Mouse (Mus musculus) limb, embryonic 14.5 days (tissue): ENCODE results near the gene Cul7. TPM values are rescaled to one million over a fixed set of nuclear protein-coding genes. Genes with fewer than 3 reads are reported as not detected.

Experiments
- ATAC-seq: fragments of 200-750 bp; cut with Nextera tagmentation; 2 replicates; pipeline ENCODE4 v1.8.0; 2017; ENCODE audit warnings: low read depth, moderate number of reproducible peaks, moderate TSS enrichment; ENCODE audit not compliant: low FRiP score
- DNase-seq: peaks from one replicate; pipeline ENCODE4 v3.0.0-alpha.2; 2015; ENCODE audit warnings: low spot score
- H3K27ac ChIP-seq: fragments of 300-500 bp; sonication (generic); replicated peaks from 2 replicates; pipeline ENCODE4 v1.5.1; 2014; ENCODE audit warnings: low read depth, mild to moderate bottlenecking, low read length, moderate library complexity, mixed read lengths
- H3K27me3 ChIP-seq: fragments of 300-500 bp; sonication (generic); 2 replicates; pipeline ENCODE4 v1.6.1; 2014; ENCODE audit warnings: low read length, mixed read lengths; ENCODE audit not compliant: control insufficient read depth, insufficient read depth
- H3K36me3 ChIP-seq: fragments of 300-500 bp; sonication (generic); 2 replicates; pipeline ENCODE4 v1.6.1; 2014; ENCODE audit warnings: mild to moderate bottlenecking, low read length, moderate library complexity, mixed read lengths; ENCODE audit not compliant: control insufficient read depth, insufficient read depth
- H3K4me1 ChIP-seq: fragments of 300-500 bp; sonication (generic); 2 replicates; pipeline ENCODE4 v1.6.1; 2014; ENCODE audit warnings: antibody characterized with exemption, low read length, mixed read lengths; ENCODE audit not compliant: control insufficient read depth, insufficient read depth
- H3K4me2 ChIP-seq: fragments of 300-500 bp; sonication (generic); replicated peaks from 2 replicates; pipeline ENCODE4 v1.6.1; 2014; ENCODE audit warnings: low read depth, mild to moderate bottlenecking, low read length, moderate library complexity; ENCODE audit not compliant: severe bottlenecking
- H3K4me3 ChIP-seq: fragments of 300-500 bp; sonication (generic); replicated peaks from 2 replicates; pipeline ENCODE4 v1.5.1; 2014; ENCODE audit warnings: low read length
- H3K9ac ChIP-seq: fragments of 300-500 bp; sonication (generic); 2 replicates; pipeline ENCODE4 v1.6.1; 2014; ENCODE audit warnings: mild to moderate bottlenecking, low read depth, low read length, moderate library complexity; ENCODE audit not compliant: severe bottlenecking
- H3K9me3 ChIP-seq: fragments of 300-500 bp; sonication (generic); 2 replicates; pipeline ENCODE4 v1.6.1; 2016; ENCODE audit warnings: low read length; ENCODE audit not compliant: control insufficient read depth
- POLR2A ChIP-seq: fragments of 200-500 bp; IDR thresholded peaks from 2 replicates; pipeline ENCODE4 v1.8.0; 2012; ENCODE audit warnings: inconsistent platforms, mild to moderate bottlenecking, moderate library complexity, borderline replicate concordance; ENCODE audit not compliant: insufficient read depth, insufficient read length; ENCODE audit errors: extremely low read depth
- WGBS: fragments of 180-500 bp; shearing (Covaris S2); extraction: QIAGEN DNeasy Blood & Tissue Kit; methylation state at CpG from one replicate; pipeline ENCODE4 v1.1.7; 2014; 5-methylcytosine and 5-hydroxymethylcytosine counted together
- polyA plus RNA-seq, 2 experiments: library from polyadenylated mRNA; depleted of rRNA in 1 of 2; stranded (reverse) in 1 of 2; unstranded in 1 of 2; fragments of >200 nt; fragmentation: Nextera tagmentation in 1 of 2; extraction: Ambion mirVana in 1 of 2; gene quantifications; 2 replicates each; pipeline versions ENCODE4 v1.2.1 to v1.2.3; 2012 to 2014

Cul7 gene
- polyA plus RNA-seq, 2 experiments, result 52.6 to 135 TPM

GRCm38 (mm10) chr17:46621324-46621723 lies 28.8 kb upstream of the Cul7 start:
- Histone ChIP-seq H3K9ac (no peak overlapping the region), H3K27me3 (no peaks in the 10 kb centered on the region), H3K9me3 (no peaks in the 10 kb centered on the region), H3K4me3 (no peak overlapping the region), H3K36me3 (peaks cover 5% of the 10 kb centered on the region; the same call in 1 of the 2 replicates), H3K4me2 (no peak overlapping the region; the same call in 1 of the 2 replicates), H3K27ac (no peak overlapping the region), H3K4me1 (peaks cover 97% of the 10 kb centered on the region)
- ATAC-seq (no peak), DNase-seq (no peak)
- WGBS, result 30% methylated on average over 15 of the region's 15 CpGs
- no peak for TF ChIP-seq POLR2A

DNA sequence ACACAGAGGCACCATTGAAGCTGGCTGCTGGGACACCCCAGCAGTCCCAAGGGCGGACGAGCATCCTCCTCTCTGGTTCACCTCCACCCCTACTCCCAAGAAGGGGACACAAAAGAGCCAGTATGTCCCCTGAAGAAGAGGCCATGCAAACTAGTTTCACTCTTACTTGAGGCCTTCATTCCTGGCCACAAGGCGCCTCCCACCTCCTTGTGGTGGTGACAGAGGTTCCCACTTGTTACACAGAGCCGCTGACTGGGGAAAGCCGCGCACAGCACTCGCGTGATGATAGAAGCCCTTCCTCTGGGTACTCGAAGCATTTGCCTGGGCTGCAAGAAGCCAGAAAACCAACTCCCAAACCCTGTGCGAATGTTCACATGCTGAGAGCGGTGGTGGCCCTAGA lies 27.9 kb upstream of the Cul7 start:
- Histone ChIP-seq H3K9ac (no peak overlapping the region), H3K4me3 (no peak overlapping the region), H3K27ac (0 out of 2 replicates have a peak overlapping the region, but pooled peaks have one; percentile 13), H3K27me3 (no peaks in the 10 kb centered on the region), H3K4me1 (peaks cover 97% of the 10 kb centered on the region), H3K4me2 (0 out of 2 replicates have a peak overlapping the region, but pooled peaks have one; percentile 1), H3K9me3 (no peaks in the 10 kb centered on the region), H3K36me3 (peaks cover 6% of the 10 kb centered on the region; the same call in 1 of the 2 replicates)
- WGBS, result 67% methylated on average over 11 of the region's 11 CpGs
- ATAC-seq (no peak), DNase-seq (no peak)
- no peak for TF ChIP-seq POLR2A

GRCm38 (mm10) chr17:46623819-46624557 lies 26.1 kb upstream of the Cul7 start:
- H3K36me3 ChIP-seq, result peaks cover 8% of the 10 kb centered on the region; the same call in 1 of the 2 replicates
- peaks cover 86% of the 10 kb centered on the region for H3K4me1 ChIP-seq
- no peak for ATAC-seq
- peak; percentile 48 for DNase-seq
- no peaks in the 10 kb centered on the region for H3K27me3 ChIP-seq
- peak overlapping the region; percentile 37 for H3K4me2 ChIP-seq
- no peak for TF ChIP-seq POLR2A
- H3K9ac ChIP-seq, result peak overlapping the region; percentile 44
- 0 out of 2 replicates have a peak overlapping the region, but pooled peaks have one; percentile 4 for H3K4me3 ChIP-seq
- 21% methylated on average over 10 of the region's 10 CpGs for WGBS
- no peaks in the 10 kb centered on the region for H3K9me3 ChIP-seq
- H3K27ac ChIP-seq, result peak overlapping the region; percentile 55; the same call in 1 of the 2 replicates

- 32% methylated on average over 12 of the region's 12 CpGs for WGBS
- TF ChIP-seq POLR2A, result no peak
- peaks cover 81% of the 10 kb centered on the region for H3K4me1 ChIP-seq
- no peak for ATAC-seq
- 0 out of 2 replicates have a peak overlapping the region, but pooled peaks have one; percentile 4 for H3K4me3 ChIP-seq
- H3K36me3 ChIP-seq, result peaks cover 8% of the 10 kb centered on the region; the same call in 1 of the 2 replicates
- H3K9ac ChIP-seq, result peak overlapping the region; percentile 44
- peak overlapping the region; percentile 37 for H3K4me2 ChIP-seq
- H3K27ac ChIP-seq, result peak overlapping the region; percentile 55; the same call in 1 of the 2 replicates
- no peaks in the 10 kb centered on the region for H3K27me3 ChIP-seq
- no peaks in the 10 kb centered on the region for H3K9me3 ChIP-seq
- no peak for DNase-seq
These were observed 25.5 kb upstream of the Cul7 start for GRCm38 (mm10) chr17:46624598-46624997.

- Histone ChIP-seq H3K9me3 (no peaks in the 10 kb centered on the region), H3K27ac (no peak overlapping the region; the same call in 1 of the 2 replicates), H3K4me3 (peak overlapping the region; percentile 99), H3K9ac (peak overlapping the region; percentile 95; the same call in 1 of the 2 replicates), H3K4me1 (peaks cover 70% of the 10 kb centered on the region), H3K36me3 (peaks cover 16% of the 10 kb centered on the region; the same call in 1 of the 2 replicates), H3K4me2 (peak overlapping the region; percentile 84), H3K27me3 (no peaks in the 10 kb centered on the region)
- WGBS, result 10% methylated on average over 6 of the region's 6 CpGs
- DNase-seq (no peak), ATAC-seq (no peak)
- TF ChIP-seq POLR2A, result no peak
These were observed 22.7 kb upstream of the Cul7 start for GRCm38 (mm10) chr17:46627409-46627808.
